Mouse (Mus musculus) mouse embryonic stem cell (cell line): ENCODE measurements at regions not wholly inside any gene's neighbourhood (a gene's known extent, or its start where the extent isn't known, plus 50 kb on each side); places are given as distances from the start of the nearest gene placed in this dataset.

Experiments used
- in situ Hi-C, 2 experiments: fragments of 300-500 bp; cut with MboI; formaldehyde crosslinking; loops; 1 replicate in 1 of 2; 3 replicates in 1 of 2; pipeline ENCODE4 v1.14.3; 2019 to 2020; ENCODE audit warnings: low sequenced_read_pairs in 2 of 2, low pct_unique_long_range_greater_than_20kb in 1 of 2, mixed read lengths in 1 of 2; ENCODE audit not compliant: unreplicated experiment in 1 of 2

- in situ Hi-C loops, result no loop called here
These were observed 769.0 kb upstream of the Marcks start for GRCm38 (mm10) chr10:37907731-37908130.

GRCm38 (mm10) chr10:37887961-37888360, 749.2 kb upstream of the Marcks start:
- in situ Hi-C loops, result no loop called here

DNA sequence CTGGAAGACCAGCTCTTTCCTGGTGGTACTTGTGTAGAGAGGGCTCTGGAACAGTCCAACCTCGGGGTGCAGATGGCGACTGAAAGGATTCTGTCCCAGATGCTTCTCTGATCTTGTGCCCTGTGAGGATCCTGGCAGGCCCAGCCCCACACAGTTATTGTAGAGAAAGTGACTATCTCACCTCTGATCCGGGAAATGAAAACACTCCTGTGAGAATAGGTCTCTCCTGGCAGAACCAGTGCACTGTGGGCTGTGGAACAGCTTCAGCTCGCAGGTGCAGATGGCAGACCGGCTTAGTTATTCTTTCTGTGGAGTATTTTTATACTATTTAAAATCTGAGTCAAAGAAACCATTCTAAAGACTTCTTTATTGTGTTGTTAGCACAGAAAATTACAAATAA, 742.1 kb upstream of the Marcks start:
- in situ Hi-C loops, result no loop called here

DNA sequence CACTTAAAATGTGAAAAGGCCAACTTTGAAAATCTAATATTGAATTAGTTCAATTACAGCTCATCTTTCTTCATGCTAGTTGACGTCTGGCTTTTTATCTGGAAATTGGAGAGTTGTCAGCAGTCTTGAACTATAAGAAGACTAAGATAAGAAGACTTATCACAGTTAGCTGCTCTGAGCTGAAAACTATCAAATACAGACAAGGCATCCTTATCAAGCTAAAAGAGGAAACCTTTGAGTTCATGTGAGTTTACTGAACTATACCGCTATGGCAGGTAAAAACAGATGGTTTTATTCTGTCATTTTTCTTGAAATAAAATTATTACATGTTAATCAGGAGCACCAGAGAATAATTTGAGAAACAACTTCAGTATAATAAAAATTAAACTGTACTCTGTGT, 735.2 kb upstream of the Marcks start:
- in situ Hi-C loops, result no loop called here

DNA sequence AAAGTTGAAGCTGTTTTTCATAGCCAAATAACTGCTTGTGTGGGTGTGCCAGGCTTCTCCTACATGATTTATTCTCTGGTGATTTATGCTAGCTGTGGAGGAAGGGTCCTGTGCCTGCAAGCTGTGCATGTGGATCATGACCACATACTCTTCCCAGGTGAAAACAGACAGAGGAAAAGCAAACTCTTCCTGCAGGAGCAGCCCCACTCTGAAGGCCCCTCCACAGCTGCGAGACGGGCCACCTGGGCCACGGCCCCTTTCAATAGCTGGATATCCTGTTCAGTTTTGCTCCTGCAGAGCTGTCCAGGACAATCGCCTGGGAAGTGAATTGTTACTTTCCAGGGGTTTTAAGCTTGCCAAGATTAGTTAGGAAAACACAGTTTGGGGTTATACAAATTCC, 722.3 kb upstream of the Marcks start:
- in situ Hi-C loops, result no loop called here

DNA sequence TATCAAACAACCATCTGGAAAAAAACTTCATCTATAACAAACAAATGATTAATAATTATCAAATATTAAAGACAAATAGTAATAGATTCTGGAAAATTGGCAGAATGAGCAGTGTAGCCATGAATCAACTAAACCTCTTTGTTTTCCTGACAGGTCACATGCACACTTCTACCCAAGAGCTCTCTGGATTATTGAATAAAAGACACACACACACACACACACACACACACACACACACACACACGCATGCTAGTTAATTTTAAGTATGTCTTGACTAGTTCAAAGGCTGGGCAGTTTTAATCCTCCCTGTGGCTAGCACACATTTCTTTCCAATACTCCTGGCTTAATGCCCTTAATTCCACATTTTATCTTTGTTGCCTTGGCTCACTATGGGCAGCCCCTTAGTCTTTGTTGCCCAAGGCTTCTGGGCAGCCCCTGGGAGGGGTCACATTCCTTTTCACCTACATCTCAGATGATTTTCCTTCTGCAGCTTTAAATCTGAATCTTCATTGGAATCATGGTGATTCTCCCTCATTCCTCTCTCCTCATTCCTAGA, 710.6 kb upstream of the Marcks start:
- in situ Hi-C loops, result no loop called here

- in situ Hi-C loops, result no loop called here
These were observed 704.1 kb upstream of the Marcks start for GRCm38 (mm10) chr10:37842820-37843219.

- in situ Hi-C loops, result no loop called here
These were observed 703.1 kb upstream of the Marcks start for GRCm38 (mm10) chr10:37841842-37842241.

DNA sequence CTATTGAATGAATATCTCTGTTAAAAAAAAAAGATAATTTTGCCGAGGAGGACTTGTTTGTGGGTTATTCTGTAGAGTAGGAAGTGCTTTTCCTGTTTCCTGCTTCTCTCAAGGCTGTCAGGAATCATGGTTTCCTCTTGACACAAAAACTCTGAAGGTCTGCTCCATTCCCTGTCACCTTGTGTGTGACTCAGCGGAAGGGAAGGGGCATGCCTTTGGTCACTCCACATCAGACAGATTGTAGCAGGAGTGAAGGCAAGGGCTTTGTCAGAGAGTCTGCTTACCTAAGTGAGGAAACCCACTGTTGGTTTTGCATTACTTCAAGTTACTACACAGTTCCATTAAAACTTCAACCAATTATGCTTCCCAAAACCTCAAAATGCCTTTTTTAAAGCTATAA, 699.0 kb upstream of the Marcks start:
- in situ Hi-C loops, result no loop called here

GRCm38 (mm10) chr10:37813026-37813425, 674.3 kb upstream of the Marcks start:
- in situ Hi-C loops, result no loop called here

DNA sequence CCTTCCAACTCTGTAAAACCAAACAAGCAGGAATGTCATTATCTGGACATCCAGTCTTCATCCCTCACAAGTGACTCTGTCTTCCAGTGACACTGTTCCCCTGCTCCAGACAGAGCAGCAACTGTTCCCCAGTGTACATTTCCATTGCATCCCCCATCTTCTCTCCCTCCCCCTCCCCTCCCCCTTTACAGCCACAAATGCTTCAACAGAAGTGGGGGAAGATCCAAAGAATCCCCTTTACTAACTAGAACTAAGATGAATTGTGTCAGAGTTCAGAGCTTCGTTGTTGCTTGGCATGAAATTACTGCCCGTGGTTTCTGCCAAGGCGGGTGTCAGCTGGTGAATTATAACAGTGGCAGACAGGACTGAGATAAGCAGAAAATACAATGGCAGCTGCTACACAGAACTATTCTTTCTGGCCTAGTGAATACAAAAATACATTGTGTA, 673.7 kb upstream of the Marcks start:
- in situ Hi-C loops, result no loop called here

DNA sequence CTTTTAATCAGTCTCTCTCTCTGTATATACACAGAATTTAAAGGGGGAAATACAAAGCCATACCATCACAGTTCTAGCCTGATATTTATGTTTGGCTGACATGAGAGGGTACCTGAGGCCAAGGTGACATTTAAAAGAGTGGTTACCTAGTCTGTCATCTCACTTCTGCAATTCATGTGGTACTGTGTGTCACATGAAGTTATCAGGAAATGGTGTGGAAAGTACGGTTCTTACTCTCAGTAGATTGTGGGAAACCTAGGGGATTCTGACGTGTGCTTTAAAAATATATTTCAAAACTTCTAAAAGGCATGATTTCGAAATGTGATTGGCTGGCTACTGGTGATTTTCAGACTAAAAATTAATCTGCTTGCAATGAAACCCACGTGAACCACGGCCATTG, 673.1 kb upstream of the Marcks start:
- in situ Hi-C loops, result no loop called here

GRCm38 (mm10) chr10:37803225-37803805, 664.6 kb upstream of the Marcks start:
- in situ Hi-C loops, result no loop called here

DNA sequence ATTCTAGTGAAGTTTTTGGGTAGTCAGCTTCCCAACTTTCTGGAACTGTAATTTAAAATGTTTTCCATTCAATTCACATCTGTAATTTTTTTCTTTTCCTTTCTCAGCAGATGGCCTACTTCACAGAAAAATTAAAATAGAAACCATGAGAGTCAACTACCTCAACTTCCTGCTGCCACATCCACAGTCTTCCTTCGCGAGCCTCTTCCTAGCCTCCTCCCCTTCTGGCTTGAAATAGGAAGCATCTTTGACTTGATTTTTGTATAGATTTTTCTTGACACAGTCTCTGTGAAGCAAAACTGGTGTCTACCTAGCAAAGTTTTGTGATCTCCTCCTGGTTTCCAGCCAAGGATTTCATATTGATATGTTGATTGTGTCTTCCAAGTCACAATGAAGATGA, 660.7 kb upstream of the Marcks start:
- in situ Hi-C loops, result no loop called here

DNA sequence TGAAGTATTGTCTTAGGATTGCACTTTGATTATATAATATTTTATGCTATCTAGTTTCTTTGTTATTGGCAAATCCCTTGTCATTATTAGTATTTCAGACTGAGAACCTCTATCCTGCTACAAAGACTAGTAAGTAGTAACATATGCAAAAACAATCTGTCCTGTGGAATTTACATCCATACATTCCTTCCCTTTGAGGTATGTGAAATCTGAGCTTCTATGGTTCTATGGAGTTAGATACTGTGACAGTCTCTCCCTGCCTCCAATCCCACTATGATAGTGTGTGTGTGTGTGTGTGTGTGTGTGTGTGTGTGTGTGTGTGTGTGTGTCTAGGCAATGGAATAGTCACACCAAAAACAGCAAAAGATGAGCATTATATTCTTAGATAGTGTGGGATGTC, 659.6 kb upstream of the Marcks start:
- in situ Hi-C loops, result no loop called here

DNA sequence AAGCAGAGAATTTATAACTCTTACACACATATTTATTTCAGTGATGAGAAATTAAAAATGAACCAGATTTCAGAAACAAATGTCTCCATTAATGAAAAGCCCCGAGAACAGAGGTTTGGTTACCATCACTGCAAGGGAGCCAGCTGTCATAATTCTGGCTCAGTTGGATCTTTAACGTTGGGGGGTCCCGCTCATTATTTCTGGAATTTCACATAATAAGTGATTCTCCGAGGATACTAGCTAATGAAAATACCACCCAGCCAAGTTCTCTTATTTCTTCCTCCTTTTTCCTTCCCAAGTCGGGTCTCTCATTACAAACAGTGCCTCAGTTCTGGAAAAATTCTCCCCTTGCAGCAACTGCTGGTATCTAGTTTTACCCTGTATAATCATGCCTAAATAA, 659.0 kb upstream of the Marcks start:
- in situ Hi-C loops, result no loop called here

- in situ Hi-C loops, result no loop called here
These were observed 654.2 kb upstream of the Marcks start for GRCm38 (mm10) chr10:37792878-37793277.

- in situ Hi-C loops, result no loop called here
These were observed 649.3 kb upstream of the Marcks start for GRCm38 (mm10) chr10:37788049-37788448.

DNA sequence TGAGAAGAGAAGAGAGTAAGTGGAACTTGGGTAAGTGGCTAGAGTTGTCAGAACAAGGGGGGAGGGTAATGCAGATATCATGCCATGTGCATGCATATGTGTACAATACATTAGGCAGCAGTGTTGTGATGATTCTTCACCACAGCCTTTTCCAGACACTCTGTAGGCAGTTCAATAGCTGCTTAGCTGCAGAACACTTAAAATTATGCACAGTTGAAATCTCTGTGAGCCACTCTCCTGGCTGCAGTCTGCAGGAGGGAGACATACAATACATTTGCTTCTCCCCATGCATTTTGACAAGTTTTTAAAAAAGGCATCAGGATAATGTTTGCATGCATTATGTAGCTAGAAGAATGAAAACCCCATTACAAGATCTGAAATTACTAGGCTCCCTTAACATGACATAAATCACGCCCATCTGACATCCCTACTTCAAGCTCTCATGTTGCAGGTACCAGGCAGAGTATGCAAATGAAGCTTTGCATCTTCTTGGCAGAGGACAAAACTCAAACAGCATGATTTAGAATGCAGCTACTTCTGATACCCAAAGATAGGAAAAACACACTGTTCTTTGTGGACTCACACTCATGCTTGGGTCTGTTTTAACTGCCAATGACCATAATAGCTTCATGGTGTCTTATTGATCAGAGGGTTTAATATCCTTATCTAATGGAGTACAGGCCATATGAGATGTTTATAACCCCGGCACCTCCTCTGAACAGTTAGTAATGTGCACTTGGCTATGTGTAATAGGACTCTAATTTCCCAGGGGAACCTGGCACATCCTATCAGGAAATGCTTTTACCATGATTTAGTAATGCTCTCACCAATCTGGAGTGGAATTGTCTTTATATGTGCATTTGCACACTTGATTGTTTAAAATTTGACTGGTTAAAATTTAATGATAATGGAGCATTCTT, 640.9 kb upstream of the Marcks start:
- in situ Hi-C loops, result no loop called here
